ENCODE assay signal across 8 mouse cellular contexts in the genomic region with DNA sequence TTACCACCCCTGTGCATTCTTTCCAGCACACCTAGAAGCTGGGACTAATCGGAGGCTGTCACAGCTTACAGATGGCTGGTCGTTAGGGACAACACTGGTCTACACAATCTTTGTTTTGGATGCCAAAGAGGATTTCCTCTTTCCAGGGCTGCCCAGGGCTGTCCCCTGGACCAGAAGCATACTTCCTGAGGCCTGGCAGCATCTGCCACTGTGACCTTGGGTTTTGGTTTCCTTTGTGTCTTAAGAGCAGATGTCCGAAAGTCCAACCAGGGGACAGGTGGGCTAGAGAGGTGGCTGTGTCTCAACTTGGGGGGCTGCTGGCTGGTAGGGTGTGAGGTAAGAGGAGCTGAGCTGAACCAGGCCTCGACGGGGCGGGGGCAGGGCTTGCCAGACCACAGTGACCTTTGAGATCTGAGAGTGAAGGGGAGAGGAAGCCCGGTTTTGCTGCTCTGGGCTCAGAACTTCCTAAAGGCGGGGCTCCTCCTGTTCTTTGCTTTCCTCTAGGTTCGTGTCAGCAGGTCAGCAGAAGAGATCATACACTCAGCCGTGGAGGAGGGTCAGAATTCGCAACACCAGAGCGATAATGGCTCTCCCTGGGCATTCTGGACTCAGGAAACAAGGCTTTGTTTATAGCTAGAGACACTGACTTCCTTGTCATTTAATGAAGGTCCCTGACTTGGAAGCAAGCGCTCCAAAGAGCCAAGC.
DNase-seq lines count a peak whose midpoint lies in the region; ATAC-seq lines count a peak whose summit lies in the region.

No protein-coding gene starts in this region.

- no peaks in the 10 kb centered on the region for H3K9me3 ChIP-seq in hindbrain, embryonic 12.5 days (replicated peaks)
- H3K9me3 ChIP-seq in hindbrain, embryonic 14.5 days (ENCODE audit: control insufficient read depth, low read length), result no peaks in the 10 kb centered on the region
- no peaks in the 10 kb centered on the region; the same call in 1 of the 2 replicates for H3K9me3 ChIP-seq in forebrain, embryonic 13.5 days (replicated peaks)
- H3K9me3 ChIP-seq in limb, embryonic 15.5 days, result no peaks in the 10 kb centered on the region

- no peak overlapping the region for H3K9ac ChIP-seq in hindbrain, embryonic 12.5 days
- H3K9ac ChIP-seq in hindbrain, embryonic 14.5 days, result no peak overlapping the region
- no peak overlapping the region for H3K9ac ChIP-seq in forebrain, embryonic 13.5 days
- H3K9ac ChIP-seq in limb, embryonic 15.5 days, result no peak overlapping the region

- H3K4me1 ChIP-seq in hindbrain, embryonic 12.5 days, result peaks cover 14% of the 10 kb centered on the region
- no peaks in the 10 kb centered on the region for H3K4me1 ChIP-seq in hindbrain, embryonic 14.5 days (replicated peaks; ENCODE audit: control insufficient read depth, insufficient read depth, low read length)
- peaks cover 25% of the 10 kb centered on the region for H3K4me1 ChIP-seq in forebrain, embryonic 13.5 days
- no peaks in the 10 kb centered on the region for H3K4me1 ChIP-seq in limb, embryonic 15.5 days

- no peak overlapping the region for H3K4me2 ChIP-seq in hindbrain, embryonic 12.5 days (replicated peaks)
- no peak overlapping the region for H3K4me2 ChIP-seq in hindbrain, embryonic 14.5 days (replicated peaks)
- no peak overlapping the region for H3K4me2 ChIP-seq in forebrain, embryonic 13.5 days
- H3K4me2 ChIP-seq in limb, embryonic 15.5 days, result no peak overlapping the region

- H3K36me3 ChIP-seq in hindbrain, embryonic 12.5 days, result no peaks in the 10 kb centered on the region
- H3K36me3 ChIP-seq in hindbrain, embryonic 14.5 days (replicated peaks; ENCODE audit: control insufficient read depth, insufficient read depth), result no peaks in the 10 kb centered on the region
- no peaks in the 10 kb centered on the region for H3K36me3 ChIP-seq in forebrain, embryonic 13.5 days (ENCODE audit: poor library complexity, severe bottlenecking)
- H3K36me3 ChIP-seq in limb, embryonic 15.5 days, result no peaks in the 10 kb centered on the region

- WGBS in hindbrain, embryonic 12.5 days, result 51% methylated on average over 13 of the region's 13 CpGs
- 73% methylated on average over 13 of the region's 13 CpGs for WGBS in hindbrain, embryonic 14.5 days
- WGBS in forebrain, embryonic 13.5 days, result 64% methylated on average over 13 of the region's 13 CpGs
- WGBS in limb, embryonic 15.5 days, result 49% methylated on average over 13 of the region's 13 CpGs

- H3K4me3 ChIP-seq in hindbrain, embryonic 12.5 days, result no peak overlapping the region
- no peak overlapping the region for H3K4me3 ChIP-seq in hindbrain, embryonic 14.5 days (replicated peaks; ENCODE audit: low read length)
- H3K4me3 ChIP-seq in forebrain, embryonic 13.5 days, result no peak overlapping the region
- no peak overlapping the region for H3K4me3 ChIP-seq in limb, embryonic 15.5 days

- no peaks in the 10 kb centered on the region for H3K27me3 ChIP-seq in hindbrain, embryonic 12.5 days
- no peaks in the 10 kb centered on the region for H3K27me3 ChIP-seq in hindbrain, embryonic 14.5 days (ENCODE audit: control insufficient read depth, insufficient read depth, low read length)
- no peaks in the 10 kb centered on the region for H3K27me3 ChIP-seq in forebrain, embryonic 13.5 days
- no peaks in the 10 kb centered on the region for H3K27me3 ChIP-seq in limb, embryonic 15.5 days

- DNase-seq in hindbrain, embryonic 14.5 days (ENCODE audit: low spot score), result no peak
- no peak for DNase-seq in layer of hippocampus, adult 9-10 months (ENCODE audit: low spot score)
- DNase-seq in left cerebral cortex, adult 18-20 months (ENCODE audit: low spot score in 2 of 2), result no peak

- H3K27ac ChIP-seq in hindbrain, embryonic 12.5 days, result peak overlapping the region; percentile 48
- H3K27ac ChIP-seq in hindbrain, embryonic 14.5 days, result no peak overlapping the region
- H3K27ac ChIP-seq in forebrain, embryonic 13.5 days, result peak overlapping the region; percentile 65
- H3K27ac ChIP-seq in limb, embryonic 15.5 days, result peak overlapping the region; percentile 22; the same call in 1 of the 2 replicates

- ATAC-seq in hindbrain, embryonic 12.5 days (ENCODE audit: low FRiP score), result no peak
- ATAC-seq in hindbrain, embryonic 14.5 days (ENCODE audit: low FRiP score), result no peak
- ATAC-seq in forebrain, embryonic 13.5 days, result peak; percentile 80
- ATAC-seq in hematopoietic stem cell, adult 5-6 weeks (replicated peaks in 1 of 2; ENCODE audit: insufficient read depth in 1 of 2, low FRiP score in 2 of 2, low TSS enrichment in 1 of 2, low read depth in 1 of 2, poor library complexity in 2 of 2, severe bottlenecking in 2 of 2), result peak; percentile 78 to 80
- no peak for ATAC-seq in limb, embryonic 15.5 days (ENCODE audit: insufficient number of reproducible peaks, low FRiP score, low TSS enrichment, low read depth)
- ATAC-seq in neutrophil, adult 5-6 weeks (ENCODE audit: extremely low read depth, insufficient number of reproducible peaks, low FRiP score, poor library complexity, severe bottlenecking), result peak; percentile 39; the same call in 1 of the 2 replicates

Comparison
In these comparisons a context has a peak if more than half of its experiments do, and no peak if none do; other contexts are left out.
1. ATAC-seq: peak in forebrain, embryonic 13.5 days (single experiment), hematopoietic stem cell, adult 5-6 weeks (2 of 2) and neutrophil, adult 5-6 weeks (single experiment); none in hindbrain, embryonic 12.5 days (single experiment), hindbrain, embryonic 14.5 days (single experiment) and limb, embryonic 15.5 days (single experiment).